Mouse (Mus musculus): ENCODE data around the gene 4930556J24Rik.

DNA sequence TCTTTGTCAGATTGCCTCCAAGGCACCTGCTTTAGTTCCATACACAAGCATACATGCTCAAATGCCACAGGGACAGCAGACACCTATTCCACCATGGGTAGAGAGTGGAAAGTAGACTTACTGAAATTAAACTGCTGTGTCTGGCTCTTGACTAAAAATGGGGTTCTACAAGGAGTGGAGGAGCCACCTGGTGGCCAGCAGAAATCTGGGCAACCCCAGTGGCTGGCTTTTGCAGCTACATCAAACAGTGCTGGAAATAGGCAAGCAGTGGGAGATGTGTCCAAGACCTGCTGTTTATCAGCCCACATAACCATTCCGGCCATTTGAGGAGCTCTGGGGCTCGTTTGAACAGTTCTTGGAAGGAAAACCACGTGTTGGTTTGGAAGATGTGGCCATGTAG, 6.7 kb downstream of the 4930556J24Rik start:
- peak; percentile 38; the same call in 1 of the 2 replicates for TF ChIP-seq CTCF (IDR thresholded peaks at IDR 0.05; ENCODE audit: low read depth)
- no peak for TF ChIP-seq EP300 (IDR thresholded peaks at IDR 0.05; ENCODE audit: low read depth)

Measured in liver, postnatal 0 days (tissue).